ENCODE assay signal across 8 mouse cellular contexts in genomic region chr9:59486076-59486518, GRCm38 (mm10). TPM values are rescaled to one million over a fixed set of nuclear protein-coding genes. Genes with fewer than 3 reads are reported as not detected.
DNase-seq lines count a peak whose midpoint lies in the region; ATAC-seq lines count a peak whose summit lies in the region.

No protein-coding gene starts in this region.

- H3K9ac ChIP-seq in heart, embryonic 15.5 days = peak overlapping the region; percentile 96
- peak overlapping the region; percentile 98 for H3K9ac ChIP-seq in intestine, embryonic 14.5 days (ENCODE audit: low read length)
- H3K9ac ChIP-seq in midbrain, embryonic 14.5 days (replicated peaks; ENCODE audit: low read length) = peak overlapping the region; percentile 98

- H3K36me3 ChIP-seq in heart, embryonic 15.5 days = no peaks in the 10 kb centered on the region
- H3K36me3 ChIP-seq in intestine, embryonic 14.5 days (ENCODE audit: control insufficient read depth, insufficient read depth, low read length) = no peaks in the 10 kb centered on the region
- H3K36me3 ChIP-seq in midbrain, embryonic 14.5 days (ENCODE audit: control insufficient read depth, insufficient read depth, low read length) = no peaks in the 10 kb centered on the region

- no peaks in the 10 kb centered on the region for H3K27me3 ChIP-seq in heart, embryonic 15.5 days
- no peaks in the 10 kb centered on the region for H3K27me3 ChIP-seq in intestine, embryonic 14.5 days (replicated peaks; ENCODE audit: control insufficient read depth, insufficient read depth, low read length)
- no peaks in the 10 kb centered on the region for H3K27me3 ChIP-seq in midbrain, embryonic 14.5 days (ENCODE audit: control insufficient read depth, insufficient read depth, low read length)

- H3K9me3 ChIP-seq in heart, embryonic 15.5 days (replicated peaks) = no peaks in the 10 kb centered on the region
- H3K9me3 ChIP-seq in intestine, embryonic 14.5 days (ENCODE audit: control insufficient read depth, low read length) = no peaks in the 10 kb centered on the region
- H3K9me3 ChIP-seq in midbrain, embryonic 14.5 days (ENCODE audit: control insufficient read depth, low read length) = no peaks in the 10 kb centered on the region

- peaks cover 15% of the 10 kb centered on the region for H3K4me1 ChIP-seq in heart, embryonic 15.5 days (replicated peaks)
- H3K4me1 ChIP-seq in intestine, embryonic 14.5 days (replicated peaks; ENCODE audit: control insufficient read depth, insufficient read depth, low read length) = peaks cover 4% of the 10 kb centered on the region; the same call in 1 of the 2 replicates
- H3K4me1 ChIP-seq in midbrain, embryonic 14.5 days (ENCODE audit: control insufficient read depth, insufficient read depth, low read length) = peaks cover 24% of the 10 kb centered on the region

- ATAC-seq in heart, embryonic 15.5 days (replicated peaks; ENCODE audit: insufficient number of reproducible peaks, insufficient read depth, low FRiP score, low read depth) = peak; percentile 73
- peak; percentile 2 for ATAC-seq in CD4-positive, CD25-positive, alpha-beta regulatory T cell, adult 4 months
- peak; percentile 80 for ATAC-seq in intestine, embryonic 14.5 days (replicated peaks; ENCODE audit: low FRiP score, low TSS enrichment, low read depth)
- peak; percentile 72 for ATAC-seq in midbrain, embryonic 14.5 days (ENCODE audit: low FRiP score, low TSS enrichment)

- H3K4me3 ChIP-seq in heart, embryonic 15.5 days = peak overlapping the region; percentile 89
- peak overlapping the region; percentile 94 for H3K4me3 ChIP-seq in intestine, embryonic 14.5 days (ENCODE audit: low read depth, low read length)
- peak overlapping the region; percentile 99 for H3K4me3 ChIP-seq in midbrain, embryonic 14.5 days (replicated peaks; ENCODE audit: low read depth, low read length)

- WGBS in heart, embryonic 15.5 days = under 1% methylated on average over 71 of the region's 71 CpGs
- WGBS in intestine, embryonic 14.5 days = under 1% methylated on average over 58 of the region's 71 CpGs
- whole genome bisulfite sequencing in midbrain, embryonic 14.5 days = under 1% methylated on average over 71 of the region's 71 CpGs

- peak overlapping the region; percentile 78 for H3K4me2 ChIP-seq in heart, embryonic 15.5 days
- peak overlapping the region; percentile 69 for H3K4me2 ChIP-seq in intestine, embryonic 14.5 days (ENCODE audit: low read length)
- H3K4me2 ChIP-seq in midbrain, embryonic 14.5 days (ENCODE audit: low read length) = peak overlapping the region; percentile 92

- peak overlapping the region; percentile 99 for H3K27ac ChIP-seq in heart, embryonic 15.5 days
- H3K27ac ChIP-seq in intestine, embryonic 14.5 days (ENCODE audit: low read depth) = peak overlapping the region; percentile 99
- H3K27ac ChIP-seq in midbrain, embryonic 14.5 days (replicated peaks; ENCODE audit: low read depth, low read length) = peak overlapping the region; percentile 99

- DNase-seq in heart, postnatal 4 days = no peak
- peak; percentile 41 for DNase-seq in embryo, embryonic 11.5 days (ENCODE audit: low read depth, low spot score)
- DNase-seq in intestine, embryonic 14.5 days (ENCODE audit: low spot score) = peak; percentile 91
- DNase-seq in midbrain, embryonic 14.5 days = no peak
- DNase-seq in right cerebral cortex, adult 2 months (ENCODE audit: low spot score in 2 of 2) = no peak
- DNase-seq in kidney, adult 9 months = no peak

RNA-seq across cellular contexts. Expression of gene Arih1, which starts 0.3 kb away (rescaled TPM):
- 12.1 and 16.3 TPM in 2 replicates for polyA plus RNA-seq in heart, embryonic 15.5 days (2015; fragmentation: Nextera tagmentation; extraction: Ambion mirVana)
- 100 to 1,000 TPM in 1 of 2 experiments, 10 to 100 TPM in 1; 99.4 to 102 TPM for total RNA-seq in heart, postnatal 4 days (2021)
- 10 to 100 TPM; 29.6 to 30.0 TPM for polyA plus RNA-seq in CD4-positive, CD25-positive, alpha-beta regulatory T cell, adult 4 months (2017; shearing (Covaris generic))
- polyA plus RNA-seq in intestine, embryonic 14.5 days (2014; fragmentation: Nextera tagmentation; extraction: Ambion mirVana) = 16.0 and 18.3 TPM in 2 replicates
- 17.0 and 19.6 TPM in 2 replicates for polyA plus RNA-seq in midbrain, embryonic 14.5 days (2014; fragmentation: Nextera tagmentation; extraction: Ambion mirVana)

RNA-seq across cellular contexts. Expression of gene Hexa, which starts 53.2 kb away (rescaled TPM):
- polyA plus RNA-seq in heart, embryonic 15.5 days (2015; fragmentation: Nextera tagmentation; extraction: Ambion mirVana) = 59.6 and 75.5 TPM in 2 replicates
- 10 to 100 TPM; 33.4 to 33.7 TPM for total RNA-seq in heart, postnatal 4 days (2021)
- 10 to 100 TPM; 37.1 to 56.0 TPM for polyA plus RNA-seq in CD4-positive, CD25-positive, alpha-beta regulatory T cell, adult 4 months (2017; shearing (Covaris generic))
- polyA plus RNA-seq in intestine, embryonic 14.5 days (2014; fragmentation: Nextera tagmentation; extraction: Ambion mirVana) = 79.2 and 86.3 TPM in 2 replicates
- 47.1 and 57.5 TPM in 2 replicates for polyA plus RNA-seq in midbrain, embryonic 14.5 days (2014; fragmentation: Nextera tagmentation; extraction: Ambion mirVana)

RNA-seq across cellular contexts. Expression of gene Tmem202, which starts 53.5 kb away (rescaled TPM):
- 0.13 and 0.19 TPM in 2 replicates for polyA plus RNA-seq in heart, embryonic 15.5 days (2015; fragmentation: Nextera tagmentation; extraction: Ambion mirVana)
- total RNA-seq in heart, postnatal 4 days (2021) = under 1 TPM; 0.23 to 0.71 TPM
- 1 to 10 TPM in 1 of 2 experiments, under 1 TPM in 1; 0.89 to 1.4 TPM for polyA plus RNA-seq in CD4-positive, CD25-positive, alpha-beta regulatory T cell, adult 4 months (2017; shearing (Covaris generic))
- not detected in 2 replicates for polyA plus RNA-seq in intestine, embryonic 14.5 days (2014; fragmentation: Nextera tagmentation; extraction: Ambion mirVana)
- 0.46 and 0.74 TPM in 2 replicates for polyA plus RNA-seq in midbrain, embryonic 14.5 days (2014; fragmentation: Nextera tagmentation; extraction: Ambion mirVana)

Comparison
In these comparisons a context has a peak if more than half of its experiments do, and no peak if none do; other contexts are left out.
1. ATAC-seq: peak in every context shown above with its lines; median percentile 80 in intestine, embryonic 14.5 days; 73 in heart, embryonic 15.5 days; 72 in midbrain, embryonic 14.5 days; 2 in CD4-positive, CD25-positive, alpha-beta regulatory T cell, adult 4 months.
2. DNase-seq: peak in embryo, embryonic 11.5 days (single experiment) and intestine, embryonic 14.5 days (single experiment); none in heart, postnatal 4 days (single experiment), midbrain, embryonic 14.5 days (single experiment), right cerebral cortex, adult 2 months (0 of 2) and kidney, adult 9 months (single experiment).
3. Peak in every context shown above with its lines, with median percentiles within 50 percentile points of each other: H3K27ac ChIP-seq, H3K4me2 ChIP-seq, H3K4me3 ChIP-seq and H3K9ac ChIP-seq.